Mouse (Mus musculus) ES-Bruce4 (cell line): ENCODE results near the gene Fam117a.

Experiments used
- CTCF ChIP-seq: IDR thresholded peaks from one replicate; pipeline ENCODE4 v1.8.1; 2011; ENCODE audit warnings: low read depth, low read length
- POLR2A ChIP-seq: IDR thresholded peaks from one replicate; pipeline ENCODE4 v1.8.1; 2011; ENCODE audit warnings: low read length; ENCODE audit not compliant: insufficient read depth

DNA sequence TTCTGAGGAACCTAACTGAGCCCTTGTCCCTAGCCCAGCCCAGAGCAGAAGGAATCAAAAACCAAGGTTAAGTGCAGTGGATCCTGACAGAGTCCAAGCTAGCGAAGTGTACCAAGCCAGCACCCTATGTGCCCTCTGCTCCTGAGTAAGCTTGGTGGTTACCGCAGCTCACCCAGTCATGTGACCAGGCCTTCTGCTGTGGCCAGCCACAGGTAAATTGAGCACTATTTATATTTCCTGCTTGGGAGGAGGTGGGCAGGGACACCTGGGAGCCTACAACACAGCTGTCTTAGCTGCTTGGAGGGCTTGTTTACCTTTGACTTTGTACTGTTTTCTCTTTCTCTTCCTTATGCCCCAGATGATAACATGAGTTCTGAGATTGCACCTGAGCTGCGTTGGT lies 14.1 kb downstream of the Fam117a start:
- TF ChIP-seq CTCF (no peak), POLR2A (no peak)
